Mouse (Mus musculus): ENCODE results near the gene Ints13.

DNA sequence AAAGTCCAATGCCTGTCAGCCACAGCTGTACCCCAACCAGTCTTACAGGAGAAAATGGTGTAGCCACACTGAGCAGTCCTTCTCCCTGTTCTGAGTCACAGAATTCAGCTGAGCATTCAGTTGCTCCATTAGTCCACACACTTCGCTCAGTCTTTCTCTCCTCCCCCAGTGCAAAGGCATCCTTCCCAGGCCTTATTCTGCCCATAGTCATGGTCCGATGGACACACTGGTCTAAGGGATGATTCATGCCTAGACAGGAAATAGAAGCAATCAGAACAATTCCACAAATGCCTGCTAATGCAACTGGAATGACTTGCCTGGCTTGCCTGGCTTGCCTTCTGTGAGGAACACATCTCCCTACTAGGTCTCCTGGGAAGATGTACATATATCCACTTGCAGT, 50.1 kb downstream of the Ints13 start:
- TF ChIP-seq POLR2A (IDR thresholded peaks at IDR 0.05; ENCODE audit: borderline replicate concordance, control insufficient read depth, low read depth, low read length) = no peak
- TF ChIP-seq CTCF (IDR thresholded peaks at IDR 0.05; ENCODE audit: control insufficient read depth, insufficient read depth, low read length) = no peak

Data from bone marrow, adult 2 months (tissue).